Mouse (Mus musculus) liver, postnatal 0 days (tissue): ENCODE data around the gene Mmp27.

Experiments
- CTCF ChIP-seq: sonication (generic); IDR thresholded peaks from 2 replicates; pipeline ENCODE4 v1.5.1; 2016; ENCODE audit warnings: antibody characterized with exemption, low read depth
- EP300 ChIP-seq: IDR thresholded peaks from 2 replicates; pipeline ENCODE4 v1.6.1; 2016; ENCODE audit warnings: antibody characterized with exemption, low read depth, mild to moderate bottlenecking

DNA sequence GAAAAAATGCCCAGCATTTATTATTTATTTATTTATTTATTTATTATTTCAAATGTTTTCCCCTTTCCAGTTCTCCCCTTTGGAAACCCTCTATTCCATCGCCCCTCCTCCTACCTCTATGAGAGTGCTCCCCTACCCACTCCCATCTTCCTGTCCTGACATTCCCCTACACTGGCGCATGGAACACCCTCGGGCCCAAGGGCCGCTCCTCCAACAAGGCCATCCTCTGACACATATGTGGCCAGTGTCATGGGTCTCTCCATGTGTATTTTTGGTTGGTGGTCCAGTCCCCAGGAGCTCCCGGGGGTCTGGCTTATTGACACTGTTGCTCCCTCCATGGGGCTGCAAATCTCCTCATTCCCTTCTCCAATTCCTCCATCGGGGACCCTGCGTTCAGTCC, 25.3 kb upstream of the Mmp27 start:
- TF ChIP-seq EP300 (no peak), CTCF (no peak)
